Mouse (Mus musculus) neural tube, embryonic 11.5 days (tissue): ENCODE data around the gene Rab11fip4. TPM values are rescaled to one million over a fixed set of nuclear protein-coding genes. Genes with fewer than 3 reads are reported as not detected.

Experiments used
- microRNA counts: library from miRNA; unstranded; fragments of <30 nt; microRNA quantifications from one replicate; lab custom pipeline; 2015
- microRNA-seq: library from miRNA; unstranded; fragments of <30 nt; microRNA quantifications from one replicate; pipeline ENCODE4, GENCODE M21; 2016
- polyA plus RNA-seq: library from polyadenylated mRNA; unstranded; fragments of >200 nt; fragmentation: Nextera tagmentation; extraction: Ambion mirVana; gene quantifications from 2 replicates; pipeline ENCODE4 v1.2.1, GENCODE M21; 2014

Gene Rab11fip4
- polyA plus RNA-seq, 1 experiment from 2014 or later, result 15.2 TPM

MicroRNAs encoded within 50 kb of the gene (microRNA counts, 519-probe panel; counts per million panel counts)
- microRNA mmu-miR-193 (lab: Ali Mortazavi, UCI) (171 counts per million, percentile 57 among the panel's probes with 10 or more counts), microRNA mmu-miR-365 (lab: Ali Mortazavi, UCI) (3,790 counts per million, percentile 73 among the panel's probes with 10 or more counts)

Small RNA genes lying within 50 kb of the gene (microRNA-seq; reads per million reads assigned to microRNA genes)
- gene Mir193a, result 3.9 reads per million, percentile 9 among the genes with 10 or more reads in this experiment
- not detected for gene Mir365-2

Other genes with a start within 250 kb of the Rab11fip4 start
- gene Omg, start 87.1 kb upstream of the Rab11fip4 start, polyA plus RNA-seq, result 0.45 and 0.56 TPM in 2 replicates
- gene Evi2b, start 67.5 kb upstream of the Rab11fip4 start, polyA plus RNA-seq, result 1.1 and 1.5 TPM in 2 replicates
- 0.38 and 0.47 TPM in 2 replicates for gene Evi2, start 60.6 kb upstream of the Rab11fip4 start, polyA plus RNA-seq
- 2.5 and 2.6 TPM in 2 replicates for gene Evi2a, start 60.6 kb upstream of the Rab11fip4 start, polyA plus RNA-seq